Mouse (Mus musculus) brain, embryonic 14.5 days (tissue): Measurements from ENCODE around the gene Gas7.

Source experiments
- CTCF ChIP-seq: fragments of 200-500 bp; IDR thresholded peaks from 2 replicates; pipeline ENCODE4 v1.5.1; 2012; ENCODE audit warnings: inconsistent platforms, mild to moderate bottlenecking, moderate library complexity, borderline replicate concordance; ENCODE audit not compliant: insufficient read depth, insufficient read length; ENCODE audit errors: extremely low read depth
- POLR2A ChIP-seq: fragments of 200-500 bp; IDR thresholded peaks from 2 replicates; pipeline ENCODE4 v1.6.1; 2012; ENCODE audit warnings: mild to moderate bottlenecking, inconsistent platforms, borderline replicate concordance; ENCODE audit not compliant: poor library complexity, insufficient read depth, insufficient read length, severe bottlenecking; ENCODE audit errors: extremely low read depth

GRCm38 (mm10) chr11:67585016-67585415 is 129.8 kb downstream of the Gas7 start:
- TF ChIP-seq CTCF (no peak), POLR2A (no peak)
